Mouse (Mus musculus) megakaryocyte progenitor cell, adult 5-6 weeks (primary cell): ENCODE measurements around the gene Abhd15. TPM values are rescaled to one million over a fixed set of nuclear protein-coding genes. Genes with fewer than 3 reads are reported as not detected.
A peak's percentile ranks its signal among the peaks of the same experiment; 100 is the strongest.
"Not testable (repeated sequence)": the region's sequence is repeated elsewhere in the genome, so short reads cannot be mapped to it uniquely, and the experiment has no call there.

Experiments used
- ATAC-seq: replicated peaks from 2 replicates; pipeline ENCODE4 v1.8.0; 2016; ENCODE audit warnings: mild to moderate bottlenecking, moderate TSS enrichment, inconsistent platforms; ENCODE audit not compliant: poor library complexity
- total RNA-seq, 2 experiments: library from RNA; stranded (forward) in 1 of 2; stranded (reverse) in 1 of 2; fragments of 157-497, 149-512 nt in 1 of 2; fragments of 200-1000 nt in 1 of 2; gene quantifications; 2 replicates each; pipeline versions ENCODE4 v1.2.3 to v1.2.4; 2015 to 2017

Abhd15 gene
- total RNA-seq, 2 experiments from 2014 or later, result 3.4 to 4.6 TPM

GRCm38 (mm10) chr11:77511336-77511735, 3.6 kb upstream of the Abhd15 start:
- no peak for ATAC-seq

- ATAC-seq, result peak; percentile 50
These were observed 1.8 kb upstream of the Abhd15 start for GRCm38 (mm10) chr11:77512891-77513810.

- no peak for ATAC-seq
These were observed 1.1 kb upstream of the Abhd15 start for GRCm38 (mm10) chr11:77513811-77514170.

GRCm38 (mm10) chr11:77514281-77514831, 565 bp upstream of the Abhd15 start:
- peak; percentile 34 for ATAC-seq

- ATAC-seq, result no peak
These were observed 974 bp downstream of the Abhd15 start, which contains the start of gene Trp53i13 for GRCm38 (mm10) chr11:77515637-77516552. Gene Trp53i13, minus strand, starts transcription at chr11:77515980.

- no peak for ATAC-seq
These were observed 1.9 kb downstream of the Abhd15 start for GRCm38 (mm10) chr11:77516553-77517425.

- ATAC-seq, result no peak
These were observed 3.3 kb downstream of the Abhd15 start for GRCm38 (mm10) chr11:77518051-77518798.

GRCm38 (mm10) chr11:77519043-77519442, 4.1 kb downstream of the Abhd15 start, which contains the start of gene Gm10392:
Gene Gm10392, minus strand, starts transcription at chr11:77519198.
- peak; percentile 65 for ATAC-seq

GRCm38 (mm10) chr11:77520601-77521529, 5.9 kb downstream of the Abhd15 start:
- ATAC-seq, result peak; percentile 62

- peak; percentile 34; the same call in 1 of the 2 replicates for ATAC-seq
These were observed 11.0 kb downstream of the Abhd15 start for GRCm38 (mm10) chr11:77525804-77526486.

GRCm38 (mm10) chr11:77528420-77528819, 13.5 kb downstream of the Abhd15 start:
- ATAC-seq, result not testable (repeated sequence)

GRCm38 (mm10) chr11:77529644-77530043, 14.7 kb downstream of the Abhd15 start:
- no peak for ATAC-seq

GRCm38 (mm10) chr11:77530862-77531261, 15.9 kb downstream of the Abhd15 start:
- no peak for ATAC-seq

- ATAC-seq, result no peak
These were observed 17.4 kb downstream of the Abhd15 start for GRCm38 (mm10) chr11:77532202-77532846.

GRCm38 (mm10) chr11:77545261-77545660, 30.3 kb downstream of the Abhd15 start:
- no peak for ATAC-seq

GRCm38 (mm10) chr11:77585201-77585600, 70.3 kb downstream of the Abhd15 start:
- no peak for ATAC-seq
